Mouse (Mus musculus) liver, postnatal 0 days (tissue): ENCODE measurements around the gene Itgb8.

Experiments
- CTCF ChIP-seq: sonication (generic); IDR thresholded peaks from 2 replicates; pipeline ENCODE4 v1.5.1; 2016; ENCODE audit warnings: antibody characterized with exemption, low read depth
- EP300 ChIP-seq: IDR thresholded peaks from 2 replicates; pipeline ENCODE4 v1.6.1; 2016; ENCODE audit warnings: antibody characterized with exemption, low read depth, mild to moderate bottlenecking

- TF ChIP-seq EP300 (no peak), CTCF (no peak)
Observed at GRCm38 (mm10) chr12:119207464-119207801, 31.2 kb downstream of the Itgb8 start.
